Mouse (Mus musculus) yolk sac, embryonic 10.5 days (tissue): ENCODE measurements at regions not wholly inside any gene's neighbourhood (a gene's known extent, or its start where the extent isn't known, plus 50 kb on each side); places are given as distances from the start of the nearest gene placed in this dataset.
A peak's percentile ranks its signal among the peaks of the same experiment; 100 is the strongest.

Experiments
- DNase-seq: peaks from one replicate; pipeline ENCODE4 v3.0.0-alpha.2; 2017; ENCODE audit warnings: low spot score

DNA sequence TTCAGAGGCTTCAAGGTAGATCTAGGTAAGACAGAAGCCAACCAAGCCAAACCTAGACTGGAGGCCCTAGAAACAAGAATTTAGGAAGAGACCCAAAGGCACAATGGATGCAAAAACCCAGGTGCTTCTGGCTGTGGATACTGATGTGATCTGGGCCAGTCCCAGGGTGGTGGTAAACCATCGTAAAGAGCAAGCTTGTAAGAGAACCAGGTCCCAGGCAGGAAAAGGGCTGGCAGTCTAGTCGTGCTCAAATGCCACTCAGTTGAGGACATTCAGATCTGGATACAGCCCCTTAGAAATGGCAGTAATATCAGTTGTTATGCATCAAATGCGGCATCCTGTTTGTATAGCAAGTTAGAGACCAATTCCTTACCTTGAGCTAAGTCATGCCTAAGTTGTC, 175.5 kb upstream of the Pkdcc start:
- DNase-seq, result no peak

DNA sequence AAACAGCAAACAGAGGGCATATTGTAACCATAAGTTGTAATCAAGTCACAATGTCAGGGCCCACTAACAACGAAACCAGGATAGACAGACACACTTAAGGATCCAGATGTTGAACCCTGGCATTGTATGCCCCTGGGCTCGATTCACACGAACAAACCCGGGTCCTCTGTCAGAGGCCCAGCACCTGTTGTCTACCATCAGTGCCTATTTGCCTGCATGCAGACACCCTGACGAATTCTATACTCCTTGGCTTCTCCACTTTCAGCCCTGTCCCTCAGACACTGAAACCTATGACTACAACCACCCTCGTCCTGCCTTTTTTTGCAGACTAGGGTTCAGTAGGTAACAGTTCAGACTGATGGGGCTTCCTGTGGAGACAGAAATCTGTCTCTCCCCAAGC, 170.6 kb upstream of the Pkdcc start:
- DNase-seq, result no peak

- no peak for DNase-seq
These were observed 165.0 kb upstream of the Pkdcc start for GRCm38 (mm10) chr17:83049972-83050535.

- no peak for DNase-seq
These were observed 164.4 kb upstream of the Pkdcc start for GRCm38 (mm10) chr17:83050591-83051197.

GRCm38 (mm10) chr17:83052613-83053140, 162.4 kb upstream of the Pkdcc start:
- DNase-seq, result no peak

- peak; percentile 90 for DNase-seq
These were observed 157.3 kb upstream of the Pkdcc start for GRCm38 (mm10) chr17:83057832-83058231.

DNA sequence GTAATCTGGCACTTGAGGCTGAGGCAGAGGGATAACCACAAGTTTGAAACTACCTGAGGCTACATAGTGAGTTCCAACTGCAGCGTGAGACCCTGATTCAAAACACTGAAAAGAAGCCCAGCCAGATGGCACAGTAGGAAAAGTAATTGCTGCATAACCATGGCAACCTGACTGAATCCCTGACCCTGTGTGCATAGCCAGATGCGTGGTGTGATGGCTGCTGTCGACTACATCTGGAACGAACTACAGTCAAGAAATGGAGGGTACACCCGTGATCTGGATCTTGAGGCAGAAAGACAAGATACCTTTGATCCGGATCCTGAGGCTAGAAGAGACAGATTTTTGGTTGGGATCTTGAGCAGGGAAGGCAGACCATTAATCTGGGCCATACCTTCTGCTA, 153.2 kb upstream of the Pkdcc start:
- DNase-seq, result no peak

DNA sequence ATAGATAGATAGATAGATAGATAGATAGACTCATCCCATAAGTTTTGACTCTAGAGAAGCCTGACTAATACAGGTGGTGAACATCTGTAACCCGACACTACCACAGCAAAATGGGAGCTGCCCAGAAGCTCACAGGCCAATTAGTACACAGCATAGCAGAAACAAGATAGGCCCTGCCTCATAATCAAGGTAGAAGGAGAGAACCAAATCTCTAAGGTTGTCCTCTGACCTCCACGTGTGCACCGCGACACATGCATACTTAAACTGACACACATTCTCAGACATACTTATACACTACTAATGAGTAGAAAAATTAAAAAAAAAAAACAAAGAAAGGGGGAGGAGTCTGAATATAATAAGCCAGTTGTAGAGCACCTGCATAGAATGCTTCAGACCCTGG, 151.2 kb upstream of the Pkdcc start:
- DNase-seq, result no peak

- peak; percentile 40 for DNase-seq
These were observed 150.7 kb upstream of the Pkdcc start for GRCm38 (mm10) chr17:83064376-83064775.

DNA sequence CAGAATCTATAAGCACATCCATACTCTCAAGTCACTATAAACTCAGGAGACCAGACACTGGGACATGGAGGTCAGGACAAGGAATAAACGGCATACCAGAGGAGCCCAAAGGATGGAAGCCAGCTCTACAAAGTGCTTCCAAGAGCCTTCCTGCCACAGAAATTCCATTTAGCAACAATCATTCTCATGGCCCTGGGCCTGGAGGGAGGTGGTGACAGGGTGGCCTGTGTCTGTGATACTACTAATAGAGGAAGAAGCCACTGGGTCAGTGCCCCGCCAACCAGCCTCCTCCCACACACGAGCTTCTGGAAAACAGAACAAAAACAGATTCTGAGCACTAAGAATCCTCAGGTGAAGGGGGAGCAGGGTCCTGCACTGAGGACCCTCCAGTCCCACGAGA, 145.8 kb upstream of the Pkdcc start:
- DNase-seq, result no peak

GRCm38 (mm10) chr17:83071746-83072145, 143.3 kb upstream of the Pkdcc start:
- no peak for DNase-seq

GRCm38 (mm10) chr17:83072175-83072574, 142.9 kb upstream of the Pkdcc start:
- DNase-seq, result peak; percentile 57

DNA sequence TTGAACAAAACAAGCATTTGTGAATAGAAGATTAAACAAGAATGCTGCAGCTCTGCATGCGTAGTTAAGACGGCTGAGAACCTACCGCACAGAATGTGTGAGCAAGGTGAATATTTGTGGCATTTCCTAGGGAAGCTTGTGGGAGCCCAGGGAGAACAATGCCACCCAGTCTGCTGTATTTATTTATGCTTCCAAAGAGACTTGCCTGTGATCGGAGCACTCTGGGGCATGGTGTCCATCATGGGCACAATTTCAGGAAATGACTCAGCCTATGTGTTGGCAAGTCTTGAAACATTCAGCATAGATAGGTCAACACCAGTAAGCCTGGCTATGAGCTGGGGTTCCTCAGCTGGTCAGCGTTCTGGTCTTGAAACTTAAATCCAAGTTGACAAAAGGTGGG, 140.2 kb upstream of the Pkdcc start:
- DNase-seq, result no peak

DNA sequence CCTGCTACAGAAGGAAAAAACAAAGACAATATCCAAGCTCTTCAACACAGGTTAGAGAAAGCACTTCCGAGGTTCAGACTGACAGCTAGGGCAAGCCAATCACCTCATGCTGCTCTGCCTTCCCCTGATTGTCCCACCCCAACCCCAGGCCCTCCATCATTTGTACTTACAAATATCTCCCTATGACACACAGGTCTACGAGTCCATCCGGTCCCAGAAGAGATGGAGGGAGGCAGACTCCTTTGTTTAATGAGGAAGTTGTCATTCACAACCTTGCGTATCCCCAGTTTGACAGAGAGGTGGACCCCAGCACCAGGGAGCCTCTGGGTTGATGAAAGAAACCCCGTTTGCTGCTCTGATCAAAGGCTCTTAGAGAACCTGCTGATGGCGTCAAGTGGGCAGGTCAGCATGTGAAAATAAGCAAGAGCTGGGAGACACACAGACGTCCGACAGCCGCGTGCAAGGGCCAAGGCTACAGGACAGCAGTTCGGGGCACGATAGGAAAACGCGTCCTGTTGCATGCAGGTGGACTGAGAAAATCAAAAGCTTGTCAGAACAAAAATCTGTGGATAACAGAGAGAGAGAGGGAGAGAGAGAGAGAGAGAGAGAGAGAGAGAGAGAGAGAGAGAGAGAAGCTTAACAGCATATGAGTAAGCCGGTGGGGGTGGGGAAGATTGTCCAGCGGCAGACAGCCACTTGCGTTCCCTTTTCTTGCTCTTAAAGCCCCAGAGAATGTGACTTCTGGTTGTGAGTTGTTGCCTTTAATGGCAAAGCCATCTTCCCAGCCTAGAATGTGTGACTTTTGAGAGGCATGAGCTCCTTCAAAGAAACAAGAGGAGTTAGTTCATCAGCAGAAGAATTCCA, 137.1 kb upstream of the Pkdcc start:
- no peak for DNase-seq

- peak; percentile 79 for DNase-seq
These were observed 136.3 kb upstream of the Pkdcc start for GRCm38 (mm10) chr17:83078601-83079360.

DNA sequence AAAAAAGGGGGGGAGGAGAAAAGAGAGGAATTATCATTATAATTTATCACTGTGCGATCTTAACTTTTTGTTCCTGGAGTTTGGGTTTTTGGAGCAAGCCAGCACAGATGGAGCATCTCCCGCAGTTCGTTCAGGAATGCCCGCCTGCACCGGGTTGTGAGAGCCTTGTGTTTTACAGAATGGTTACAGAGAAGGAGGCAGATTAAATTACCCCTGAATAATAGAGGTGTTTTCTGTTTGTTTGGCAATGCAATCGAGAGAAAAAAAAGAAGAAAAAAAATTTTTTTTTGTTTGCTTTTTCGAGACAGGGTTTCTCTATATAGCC, 135.8 kb upstream of the Pkdcc start:
- DNase-seq, result no peak

DNA sequence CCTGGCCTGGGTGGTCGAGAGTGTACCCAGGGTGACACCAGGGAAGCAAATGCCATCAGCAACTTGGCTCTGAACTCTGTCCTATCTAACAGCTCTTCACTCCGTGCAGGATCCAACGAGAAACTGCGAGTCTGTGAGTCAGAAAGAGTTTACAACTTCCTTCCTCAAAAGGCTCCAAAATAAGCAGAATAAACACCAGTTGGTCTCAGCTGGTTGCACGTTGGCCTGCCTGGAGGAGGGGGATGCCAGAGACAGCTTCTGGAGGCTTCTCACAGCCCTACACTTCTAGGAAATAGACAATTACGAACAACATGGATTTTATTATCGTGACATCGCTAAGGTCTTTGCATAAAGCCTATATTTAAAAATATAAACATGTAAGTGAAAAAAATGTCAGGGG, 133.4 kb upstream of the Pkdcc start:
- DNase-seq, result peak; percentile 36

DNA sequence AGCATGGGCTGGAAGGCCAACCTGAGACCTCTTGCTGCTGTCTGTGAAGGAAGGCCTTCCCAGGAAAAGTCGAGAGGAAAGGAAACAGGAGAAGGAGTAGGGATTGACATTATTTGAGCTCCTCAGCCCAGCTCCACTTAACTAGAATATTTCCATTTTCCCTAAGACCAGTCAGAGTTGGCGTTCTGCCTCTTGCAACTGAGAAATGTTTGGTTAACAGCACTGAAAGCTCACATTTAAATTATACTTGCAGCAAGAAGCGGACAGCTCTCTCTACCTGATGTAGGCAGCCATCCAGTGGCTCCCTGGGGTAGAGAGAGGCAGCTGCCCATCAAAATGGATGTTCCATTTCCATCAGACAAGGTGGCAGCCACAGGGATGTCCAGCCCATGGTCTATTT, 131.6 kb upstream of the Pkdcc start:
- DNase-seq, result no peak

DNA sequence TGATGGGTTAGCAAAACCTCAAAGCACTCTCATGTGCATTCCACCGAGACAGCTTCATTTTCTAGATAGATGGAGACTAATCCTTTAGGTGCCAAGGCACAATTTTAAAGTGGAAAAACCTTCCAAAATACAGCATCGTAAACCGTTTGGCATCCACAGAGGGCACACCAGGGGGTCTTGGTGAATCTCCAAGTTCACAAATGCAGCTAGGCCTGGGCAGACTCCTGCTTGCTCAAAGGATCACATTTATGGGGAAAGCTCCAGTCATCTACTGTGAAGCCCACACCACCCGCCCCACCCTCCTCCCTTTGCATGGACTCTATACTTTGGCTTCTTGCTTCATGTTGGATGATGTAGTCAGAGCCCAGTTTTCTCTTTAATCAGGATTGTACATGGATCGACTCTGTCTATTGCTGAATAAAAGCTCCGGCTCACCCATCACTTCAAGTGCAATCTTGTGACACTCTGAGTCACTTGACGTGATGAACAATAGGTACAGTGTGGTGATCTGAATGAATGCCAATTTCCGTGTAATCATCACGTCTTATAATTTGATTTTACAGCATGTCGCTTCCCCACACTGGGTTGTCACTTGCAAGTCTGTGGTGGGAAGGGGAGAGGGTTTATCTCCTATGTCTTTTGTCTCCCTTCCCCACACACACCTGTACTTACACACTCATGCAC, 129.2 kb upstream of the Pkdcc start:
- DNase-seq, result no peak

DNA sequence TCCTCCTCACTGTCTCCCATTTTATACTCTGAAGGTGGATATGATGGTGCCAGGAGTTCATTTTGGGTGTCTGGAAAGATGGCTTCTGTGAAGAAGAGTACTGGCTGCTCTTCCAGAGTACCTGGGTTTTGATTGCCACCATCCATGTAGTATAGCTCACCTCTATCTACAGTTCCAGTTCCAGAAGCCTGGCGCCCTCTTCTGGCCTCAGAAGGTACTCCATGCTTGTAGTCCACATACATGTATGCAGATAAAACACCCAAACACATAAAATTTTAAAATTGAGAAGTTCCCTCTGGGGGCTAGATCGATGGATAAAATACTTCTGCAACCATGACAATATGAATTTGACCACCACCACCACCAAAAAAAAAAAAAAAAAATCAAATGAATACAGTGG, 128.4 kb upstream of the Pkdcc start:
- DNase-seq, result no peak

- DNase-seq, result no peak
These were observed 126.6 kb upstream of the Pkdcc start for GRCm38 (mm10) chr17:83088471-83088870.
